Mouse (Mus musculus): Measurements from ENCODE around the gene Map4. TPM values are rescaled to one million over a fixed set of nuclear protein-coding genes. Genes with fewer than 3 reads are reported as not detected.

Gene Map4
- polyA plus RNA-seq (2014; fragmentation: Nextera tagmentation; extraction: Ambion mirVana): 38.5 and 43.6 TPM in 2 replicates

GRCm38 (mm10) chr9:109931257-109932171 lies at the start of gene Map4:
Gene Map4, plus strand, starts transcription at chr9:109931460.
- Histone ChIP-seq H3K4me3 (ENCODE audit: low read depth, low read length) (peak within 1 kb of the TSS; percentile 73), H3K27me3 (ENCODE audit: control insufficient read depth, insufficient read depth, low read length) (no peaks in the 10 kb centered on the region), H3K4me2 (ENCODE audit: low read depth, severe bottlenecking) (peak within 1 kb of the TSS; percentile 88), H3K27ac (replicated peaks; ENCODE audit: low read depth, low read length) (peak within 1 kb of the TSS; percentile 88), H3K9ac (ENCODE audit: low read length) (peak within 1 kb of the TSS; percentile 74), H3K4me1 (ENCODE audit: control insufficient read depth, insufficient read depth, low read length) (peaks cover 5% of the 10 kb centered on the region; the same call in 1 of the 2 replicates), H3K36me3 (ENCODE audit: control insufficient read depth, insufficient read depth, low read length) (no peaks in the 10 kb centered on the region), H3K9me3 (ENCODE audit: control insufficient read depth, low read length) (no peaks in the 10 kb centered on the region)
- ATAC-seq (ENCODE audit: insufficient number of reproducible peaks, low FRiP score, low TSS enrichment, low read depth): peak; percentile 99
- peak; percentile 94 for DNase-seq (ENCODE audit: low spot score)
- under 1% methylated on average over 94 of the region's 94 CpGs for WGBS

DNA sequence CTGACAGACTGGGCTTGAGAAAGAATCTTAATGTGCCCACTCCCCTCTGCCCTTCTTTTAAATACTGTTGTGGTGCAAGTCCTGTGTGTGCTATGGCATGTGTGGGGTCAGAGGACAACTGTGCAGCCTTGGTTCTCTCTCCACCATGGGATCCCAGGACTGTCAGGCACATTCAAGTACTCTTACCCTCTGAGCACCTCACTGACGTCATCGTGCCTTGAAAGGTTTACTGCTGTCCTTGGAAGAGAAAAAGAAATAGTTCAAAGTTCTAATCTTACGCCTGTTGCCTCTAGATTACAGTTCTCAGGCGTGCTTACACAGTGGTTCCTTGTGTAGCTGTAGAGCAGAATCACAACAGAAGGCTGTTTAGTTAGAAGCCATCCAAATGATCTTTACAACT lies 45.0 kb upstream of the Map4 start:
- H3K4me2 ChIP-seq (ENCODE audit: low read depth, severe bottlenecking): no peak overlapping the region
- H3K27me3 ChIP-seq (ENCODE audit: control insufficient read depth, insufficient read depth, low read length): no peaks in the 10 kb centered on the region
- H3K9me3 ChIP-seq (ENCODE audit: control insufficient read depth, low read length): no peaks in the 10 kb centered on the region
- DNase-seq (ENCODE audit: low spot score): no peak
- no peak for ATAC-seq (ENCODE audit: insufficient number of reproducible peaks, low FRiP score, low TSS enrichment, low read depth)
- H3K4me3 ChIP-seq (ENCODE audit: low read depth, low read length): no peak overlapping the region
- 84% methylated on average over 4 of the region's 4 CpGs for WGBS
- H3K27ac ChIP-seq (replicated peaks; ENCODE audit: low read depth, low read length): no peak overlapping the region
- H3K36me3 ChIP-seq (ENCODE audit: control insufficient read depth, insufficient read depth, low read length): peaks cover 51% of the 10 kb centered on the region
- no peak overlapping the region for H3K9ac ChIP-seq (ENCODE audit: low read length)
- H3K4me1 ChIP-seq (ENCODE audit: control insufficient read depth, insufficient read depth, low read length): no peaks in the 10 kb centered on the region

GRCm38 (mm10) chr9:109887321-109887720 lies 43.9 kb upstream of the Map4 start:
- no peak for ATAC-seq (ENCODE audit: insufficient number of reproducible peaks, low FRiP score, low TSS enrichment, low read depth)
- no peak overlapping the region for H3K4me2 ChIP-seq (ENCODE audit: low read depth, severe bottlenecking)

DNA sequence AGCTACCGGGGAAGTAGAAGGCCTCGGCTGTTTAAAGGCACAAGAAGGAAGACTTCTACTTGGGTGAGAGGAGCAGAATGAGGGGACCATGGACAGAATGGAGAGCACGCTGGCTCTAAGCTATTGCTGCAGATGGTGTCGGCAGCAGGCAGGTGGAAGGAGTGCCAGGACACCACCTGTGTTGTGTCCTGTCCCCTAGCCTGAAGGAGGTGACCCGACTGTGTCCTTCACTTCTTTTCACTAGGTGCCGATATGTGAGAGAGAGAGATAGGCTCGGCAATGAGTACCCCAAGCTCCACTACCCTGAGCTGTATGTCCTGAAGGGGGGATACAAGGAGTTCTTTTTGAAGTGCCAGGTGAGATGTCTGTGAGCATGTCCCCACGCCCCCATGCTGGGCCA lies 39.8 kb upstream of the Map4 start:
- DNase-seq (ENCODE audit: low spot score) (no peak), ATAC-seq (ENCODE audit: insufficient number of reproducible peaks, low FRiP score, low TSS enrichment, low read depth) (no peak)
- no peak overlapping the region for H3K9ac ChIP-seq (ENCODE audit: low read length)
- peaks cover 5% of the 10 kb centered on the region; the same call in 1 of the 2 replicates for H3K4me1 ChIP-seq (ENCODE audit: control insufficient read depth, insufficient read depth, low read length)
- no peaks in the 10 kb centered on the region for H3K27me3 ChIP-seq (ENCODE audit: control insufficient read depth, insufficient read depth, low read length)
- H3K4me3 ChIP-seq (ENCODE audit: low read depth, low read length): no peak overlapping the region
- H3K9me3 ChIP-seq (ENCODE audit: control insufficient read depth, low read length): no peaks in the 10 kb centered on the region
- peaks cover 46% of the 10 kb centered on the region for H3K36me3 ChIP-seq (ENCODE audit: control insufficient read depth, insufficient read depth, low read length)
- no peak overlapping the region for H3K27ac ChIP-seq (replicated peaks; ENCODE audit: low read depth, low read length)
- no peak overlapping the region for H3K4me2 ChIP-seq (ENCODE audit: low read depth, severe bottlenecking)
- WGBS: 93% methylated on average over 8 of the region's 8 CpGs

More at GRCm38 (mm10) chr9:109887321-109887720, 43.9 kb upstream of the Map4 start:
- Histone ChIP-seq H3K4me3 (ENCODE audit: low read depth, low read length) (no peak overlapping the region), H3K36me3 (ENCODE audit: control insufficient read depth, insufficient read depth, low read length) (peaks cover 58% of the 10 kb centered on the region), H3K9me3 (ENCODE audit: control insufficient read depth, low read length) (no peaks in the 10 kb centered on the region), H3K4me1 (ENCODE audit: control insufficient read depth, insufficient read depth, low read length) (no peaks in the 10 kb centered on the region), H3K9ac (ENCODE audit: low read length) (no peak overlapping the region), H3K27me3 (ENCODE audit: control insufficient read depth, insufficient read depth, low read length) (no peaks in the 10 kb centered on the region), H3K27ac (replicated peaks; ENCODE audit: low read depth, low read length) (no peak overlapping the region)
- 90% methylated on average over 5 of the region's 5 CpGs for WGBS
- DNase-seq (ENCODE audit: low spot score): no peak

DNA sequence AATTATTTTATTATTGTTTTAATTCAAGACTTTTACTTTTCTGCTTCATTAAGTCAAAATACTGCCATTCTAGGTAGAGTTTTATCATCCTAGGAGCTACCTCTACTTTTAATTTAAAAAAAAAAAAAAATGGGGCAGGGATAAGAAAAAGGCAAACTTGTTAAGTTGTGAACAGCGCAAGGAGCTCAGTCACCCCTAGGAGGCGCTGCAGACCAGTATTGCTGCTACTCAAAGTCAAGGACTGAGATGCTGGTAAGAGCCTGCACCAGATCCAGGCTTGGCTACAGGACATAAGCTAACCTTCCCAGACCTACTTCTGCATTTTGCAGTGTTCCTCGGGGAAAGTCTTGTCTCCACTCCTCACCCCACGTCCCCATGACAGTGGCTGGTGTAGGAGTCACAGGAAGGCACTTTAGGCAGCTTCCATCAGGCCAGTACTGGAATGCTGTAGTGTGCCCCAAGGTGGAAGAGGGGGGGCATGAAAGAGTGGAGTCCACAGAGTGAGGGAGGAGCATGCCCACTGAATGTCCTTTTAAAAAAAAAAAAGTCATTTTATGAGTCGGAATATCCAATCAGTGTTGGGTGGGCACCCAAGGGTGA lies 38.5 kb upstream of the Map4 start:
- ATAC-seq (ENCODE audit: insufficient number of reproducible peaks, low FRiP score, low TSS enrichment, low read depth) (no peak), DNase-seq (ENCODE audit: low spot score) (peak; percentile 89)
- 72% methylated on average over 5 of the region's 5 CpGs for WGBS

DNA sequence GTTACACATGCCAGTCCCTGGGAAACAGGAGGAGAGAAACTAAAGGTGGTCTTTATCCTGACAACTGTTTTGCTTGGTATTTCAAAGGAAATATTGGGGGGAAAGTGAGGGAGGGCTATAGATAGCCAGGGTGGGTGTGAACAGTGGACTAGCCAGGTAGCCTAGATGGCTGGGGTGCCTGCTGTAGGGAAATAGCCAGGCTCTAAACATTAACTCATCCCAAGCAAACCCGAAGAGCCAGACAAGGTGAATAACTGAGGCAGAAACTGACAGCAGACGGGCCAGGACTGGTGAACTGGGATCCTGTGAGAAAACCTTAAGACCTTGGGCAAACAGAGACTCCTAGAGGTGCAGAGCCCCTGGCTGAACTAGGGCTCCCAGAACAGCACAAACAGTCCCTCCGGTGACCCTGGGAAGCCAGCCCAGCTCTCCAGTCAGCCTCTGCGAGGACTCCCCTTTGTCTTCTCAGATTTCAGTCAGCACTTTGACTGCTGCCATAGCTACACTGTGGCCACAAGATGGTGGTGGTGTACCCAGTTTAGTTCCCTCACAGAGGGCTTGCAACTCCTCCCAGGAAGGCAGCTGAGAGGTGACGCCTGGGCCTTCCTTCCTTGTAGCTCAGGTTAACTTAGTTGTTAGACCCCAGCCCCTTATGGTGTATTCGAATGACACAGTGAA lies 36.7 kb upstream of the Map4 start:
- ATAC-seq (ENCODE audit: insufficient number of reproducible peaks, low FRiP score, low TSS enrichment, low read depth): peak; percentile 84

More for the DNA sequence above, 38.5 kb upstream of the Map4 start:
- Histone ChIP-seq H3K4me3 (ENCODE audit: low read depth, low read length) (no peak overlapping the region), H3K9ac (ENCODE audit: low read length) (no peak overlapping the region), H3K27ac (replicated peaks; ENCODE audit: low read depth, low read length) (no peak overlapping the region), H3K27me3 (ENCODE audit: control insufficient read depth, insufficient read depth, low read length) (no peaks in the 10 kb centered on the region), H3K36me3 (ENCODE audit: control insufficient read depth, insufficient read depth, low read length) (peaks cover 40% of the 10 kb centered on the region), H3K4me1 (ENCODE audit: control insufficient read depth, insufficient read depth, low read length) (peaks cover 5% of the 10 kb centered on the region; the same call in 1 of the 2 replicates), H3K9me3 (ENCODE audit: control insufficient read depth, low read length) (no peaks in the 10 kb centered on the region), H3K4me2 (ENCODE audit: low read depth, severe bottlenecking) (no peak overlapping the region)

GRCm38 (mm10) chr9:109895593-109895992 lies 35.7 kb upstream of the Map4 start:
- Histone ChIP-seq H3K27me3 (ENCODE audit: control insufficient read depth, insufficient read depth, low read length) (no peaks in the 10 kb centered on the region), H3K4me2 (ENCODE audit: low read depth, severe bottlenecking) (no peak overlapping the region), H3K36me3 (ENCODE audit: control insufficient read depth, insufficient read depth, low read length) (peaks cover 23% of the 10 kb centered on the region; the same call in 1 of the 2 replicates), H3K4me1 (ENCODE audit: control insufficient read depth, insufficient read depth, low read length) (peaks cover 5% of the 10 kb centered on the region; the same call in 1 of the 2 replicates), H3K9me3 (ENCODE audit: control insufficient read depth, low read length) (no peaks in the 10 kb centered on the region), H3K4me3 (ENCODE audit: low read depth, low read length) (no peak overlapping the region), H3K27ac (replicated peaks; ENCODE audit: low read depth, low read length) (no peak overlapping the region), H3K9ac (ENCODE audit: low read length) (no peak overlapping the region)
- ATAC-seq (ENCODE audit: insufficient number of reproducible peaks, low FRiP score, low TSS enrichment, low read depth): no peak
- WGBS: 91% methylated on average over 6 of the region's 6 CpGs
- DNase-seq (ENCODE audit: low spot score): no peak

More for the DNA sequence above, 36.7 kb upstream of the Map4 start:
- Histone ChIP-seq H3K27me3 (ENCODE audit: control insufficient read depth, insufficient read depth, low read length) (no peaks in the 10 kb centered on the region), H3K4me2 (ENCODE audit: low read depth, severe bottlenecking) (no peak overlapping the region), H3K9ac (ENCODE audit: low read length) (peak overlapping the region; percentile 52), H3K9me3 (ENCODE audit: control insufficient read depth, low read length) (no peaks in the 10 kb centered on the region), H3K4me1 (ENCODE audit: control insufficient read depth, insufficient read depth, low read length) (peaks cover 5% of the 10 kb centered on the region; the same call in 1 of the 2 replicates), H3K36me3 (ENCODE audit: control insufficient read depth, insufficient read depth, low read length) (peaks cover 30% of the 10 kb centered on the region; the same call in 1 of the 2 replicates), H3K4me3 (ENCODE audit: low read depth, low read length) (no peak overlapping the region), H3K27ac (replicated peaks; ENCODE audit: low read depth, low read length) (peak overlapping the region; percentile 79)
- 25% methylated on average over 6 of the region's 6 CpGs for WGBS
- peak; percentile 85 for DNase-seq (ENCODE audit: low spot score)
